Mouse (Mus musculus) heart, embryonic 15.5 days (tissue): Measurements from ENCODE around the gene Efs. TPM values are rescaled to one million over a fixed set of nuclear protein-coding genes. Genes with fewer than 3 reads are reported as not detected.

ENCODE experiments used
- ATAC-seq: fragments of 200-750 bp; cut with Nextera tagmentation; replicated peaks from 2 replicates; pipeline ENCODE4 v1.8.0; 2017; ENCODE audit warnings: low read depth, moderate TSS enrichment; ENCODE audit not compliant: insufficient number of reproducible peaks, insufficient read depth, low FRiP score
- H3K27ac ChIP-seq: fragments of 300-500 bp; sonication (generic); 2 replicates; pipeline ENCODE4 v1.5.1; 2015; ENCODE audit warnings: mild to moderate bottlenecking, inconsistent platforms
- H3K27me3 ChIP-seq: fragments of 300-500 bp; sonication (generic); 2 replicates; pipeline ENCODE4 v1.6.1; 2015; ENCODE audit warnings: inconsistent platforms
- H3K36me3 ChIP-seq: fragments of 300-500 bp; sonication (generic); 2 replicates; pipeline ENCODE4 v1.6.1; 2015; ENCODE audit warnings: mild to moderate bottlenecking, inconsistent platforms
- H3K4me1 ChIP-seq: fragments of 300-500 bp; sonication (generic); replicated peaks from 2 replicates; pipeline ENCODE4 v1.6.1; 2015; ENCODE audit warnings: inconsistent platforms
- H3K4me2 ChIP-seq: fragments of 300-500 bp; sonication (generic); 2 replicates; pipeline ENCODE4 v1.6.1; 2015; ENCODE audit warnings: inconsistent platforms, mild to moderate bottlenecking, moderate library complexity
- H3K4me3 ChIP-seq: fragments of 300-500 bp; sonication (generic); 2 replicates; pipeline ENCODE4 v1.5.1; 2015; ENCODE audit warnings: mild to moderate bottlenecking, inconsistent platforms
- H3K9ac ChIP-seq: fragments of 300-500 bp; sonication (generic); 2 replicates; pipeline ENCODE4 v1.6.1; 2015; ENCODE audit warnings: mild to moderate bottlenecking, inconsistent platforms
- H3K9me3 ChIP-seq: fragments of 300-500 bp; sonication (generic); replicated peaks from 2 replicates; pipeline ENCODE4 v1.6.1; 2016; ENCODE audit warnings: inconsistent platforms
- WGBS: fragments of 180-500 bp; shearing (Covaris S2); methylation state at CpG from one replicate; pipeline ENCODE4 v1.1.7; 2015; ENCODE audit warnings: mixed read lengths; 5-methylcytosine and 5-hydroxymethylcytosine counted together
- polyA plus RNA-seq: library from polyadenylated mRNA; unstranded; fragments of >200 nt; fragmentation: Nextera tagmentation; extraction: Ambion mirVana; gene quantifications from 2 replicates; pipeline ENCODE4 v1.2.1, GENCODE M21; 2015

Efs gene
- polyA plus RNA-seq, 1 experiment from 2014 or later: 10.6 TPM

- no peak overlapping the region for H3K4me3 ChIP-seq
- H3K27ac ChIP-seq: 0 out of 2 replicates have a peak overlapping the region, but pooled peaks have one; percentile 4
Measured at GRCm38 (mm10) chr14:54937361-54938182, 11.6 kb upstream of the Efs start.

GRCm38 (mm10) chr14:54936831-54937160 lies 10.9 kb upstream of the Efs start:
- Histone ChIP-seq H3K4me3 (no peak overlapping the region), H3K27me3 (no peaks in the 10 kb centered on the region; the same call in 1 of the 2 replicates), H3K4me2 (no peak overlapping the region), H3K4me1 (peaks cover 13% of the 10 kb centered on the region), H3K36me3 (peaks cover 9% of the 10 kb centered on the region; the same call in 1 of the 2 replicates), H3K9ac (no peak overlapping the region), H3K9me3 (no peaks in the 10 kb centered on the region), H3K27ac (peak overlapping the region; percentile 43)
- WGBS: 35% methylated on average over 6 of the region's 6 CpGs
- ATAC-seq: no peak

More at GRCm38 (mm10) chr14:54937361-54938182, 11.6 kb upstream of the Efs start:
- peaks cover 17% of the 10 kb centered on the region; the same call in 1 of the 2 replicates for H3K36me3 ChIP-seq
- 68% methylated on average over 16 of the region's 16 CpGs for WGBS
- peaks cover 13% of the 10 kb centered on the region for H3K4me1 ChIP-seq
- no peak overlapping the region for H3K9ac ChIP-seq
- no peaks in the 10 kb centered on the region for H3K9me3 ChIP-seq
- H3K4me2 ChIP-seq: no peak overlapping the region
- H3K27me3 ChIP-seq: no peaks in the 10 kb centered on the region; the same call in 1 of the 2 replicates
- ATAC-seq: no peak

- H3K4me2 ChIP-seq: no peak within 1 kb of the TSS
- peaks cover 3% of the 10 kb centered on the region; the same call in 1 of the 2 replicates for H3K36me3 ChIP-seq
- no peaks in the 10 kb centered on the region; the same call in 1 of the 2 replicates for H3K27me3 ChIP-seq
- H3K27ac ChIP-seq: peak within 1 kb of the TSS; percentile 43
- no peak within 1 kb of the TSS for H3K9ac ChIP-seq
- H3K4me1 ChIP-seq: peaks cover 13% of the 10 kb centered on the region
- 21% methylated on average over 8 of the region's 8 CpGs for WGBS
- no peak within 1 kb of the TSS for H3K4me3 ChIP-seq
- no peak for ATAC-seq
- no peaks in the 10 kb centered on the region for H3K9me3 ChIP-seq
Measured at GRCm38 (mm10) chr14:54935904-54936830, 10.2 kb upstream of the Efs start, which contains the start of gene Cmtm5. Gene Cmtm5, plus strand, starts transcription at chr14:54936261.

- no peak for ATAC-seq
- Histone ChIP-seq H3K27me3 (peaks cover 6% of the 10 kb centered on the region), H3K36me3 (no peaks in the 10 kb centered on the region), H3K4me3 (no peak within 1 kb of the TSS), H3K9ac (no peak within 1 kb of the TSS), H3K27ac (no peak within 1 kb of the TSS), H3K4me1 (peaks cover 24% of the 10 kb centered on the region), H3K4me2 (no peak within 1 kb of the TSS), H3K9me3 (no peaks in the 10 kb centered on the region)
- 34% methylated on average over 6 of the region's 6 CpGs for WGBS
Measured at GRCm38 (mm10) chr14:54932645-54933150, 6.8 kb upstream of the Efs start, which contains the start of gene Il25. Gene Il25, plus strand, starts transcription at chr14:54932695.

GRCm38 (mm10) chr14:54930431-54930830 lies 4.5 kb upstream of the Efs start:
- Histone ChIP-seq H3K36me3 (no peaks in the 10 kb centered on the region), H3K4me1 (peaks cover 33% of the 10 kb centered on the region), H3K9ac (no peak overlapping the region), H3K27me3 (peaks cover 15% of the 10 kb centered on the region), H3K4me3 (no peak overlapping the region), H3K4me2 (no peak overlapping the region), H3K27ac (no peak overlapping the region), H3K9me3 (no peaks in the 10 kb centered on the region)
- WGBS: 24% methylated on average over 2 of the region's 2 CpGs
- no peak for ATAC-seq

- H3K27ac ChIP-seq: no peak overlapping the region
- no peaks in the 10 kb centered on the region for H3K36me3 ChIP-seq
- no peak for ATAC-seq
- H3K4me2 ChIP-seq: no peak overlapping the region
- no peaks in the 10 kb centered on the region for H3K9me3 ChIP-seq
- H3K27me3 ChIP-seq: peaks cover 15% of the 10 kb centered on the region
- H3K9ac ChIP-seq: no peak overlapping the region
- H3K4me1 ChIP-seq: peaks cover 39% of the 10 kb centered on the region
- H3K4me3 ChIP-seq: no peak overlapping the region
- 49% methylated on average over 5 of the region's 5 CpGs for WGBS
Measured at GRCm38 (mm10) chr14:54929801-54930200, 3.9 kb upstream of the Efs start.

- peak overlapping the region; percentile 91 for H3K27ac ChIP-seq
- H3K9ac ChIP-seq: peak overlapping the region; percentile 72; the same call in 1 of the 2 replicates
- H3K4me1 ChIP-seq: peaks cover 46% of the 10 kb centered on the region
- peak overlapping the region; percentile 59; the same call in 1 of the 2 replicates for H3K4me3 ChIP-seq
- no peaks in the 10 kb centered on the region for H3K9me3 ChIP-seq
- no peaks in the 10 kb centered on the region for H3K36me3 ChIP-seq
- H3K27me3 ChIP-seq: peaks cover 15% of the 10 kb centered on the region
- WGBS: 41% methylated on average over 7 of the region's 7 CpGs
- no peak for ATAC-seq
- H3K4me2 ChIP-seq: peak overlapping the region; percentile 93
Measured at GRCm38 (mm10) chr14:54927296-54927695, 1.4 kb upstream of the Efs start.

GRCm38 (mm10) chr14:54926401-54927158 lies 654 bp upstream of the Efs start:
- no peaks in the 10 kb centered on the region for H3K36me3 ChIP-seq
- peak overlapping the region; percentile 91 for H3K27ac ChIP-seq
- H3K4me1 ChIP-seq: peaks cover 46% of the 10 kb centered on the region
- peaks cover 15% of the 10 kb centered on the region for H3K27me3 ChIP-seq
- H3K4me2 ChIP-seq: peak overlapping the region; percentile 93
- peak overlapping the region; percentile 72 for H3K9ac ChIP-seq
- under 1% methylated on average over 52 of the region's 58 CpGs for WGBS
- peak; percentile 67 for ATAC-seq
- H3K4me3 ChIP-seq: peak overlapping the region; percentile 59
- no peaks in the 10 kb centered on the region for H3K9me3 ChIP-seq

- H3K36me3 ChIP-seq: peaks cover 14% of the 10 kb centered on the region
- peak overlapping the region; percentile 93 for H3K4me2 ChIP-seq
- no peaks in the 10 kb centered on the region for H3K9me3 ChIP-seq
- peak overlapping the region; percentile 72 for H3K9ac ChIP-seq
- H3K27ac ChIP-seq: peak overlapping the region; percentile 91
- 32% methylated on average over 7 of the region's 7 CpGs for WGBS
- H3K27me3 ChIP-seq: peaks cover 15% of the 10 kb centered on the region
- ATAC-seq: peak; percentile 65
- peak overlapping the region; percentile 59 for H3K4me3 ChIP-seq
- peaks cover 38% of the 10 kb centered on the region for H3K4me1 ChIP-seq
Measured at GRCm38 (mm10) chr14:54924641-54925348, 1.1 kb downstream of the Efs start.

- H3K4me2 ChIP-seq: no peak overlapping the region
- no peaks in the 10 kb centered on the region for H3K9me3 ChIP-seq
- no peak overlapping the region for H3K4me3 ChIP-seq
- H3K36me3 ChIP-seq: peaks cover 29% of the 10 kb centered on the region
- peaks cover 16% of the 10 kb centered on the region for H3K4me1 ChIP-seq
- H3K27ac ChIP-seq: no peak overlapping the region
- H3K9ac ChIP-seq: no peak overlapping the region
- no peak for ATAC-seq
- 0 out of 2 replicates have a peak, but pooled peaks cover 3% of the 10 kb centered on the region for H3K27me3 ChIP-seq
- 86% methylated on average over 16 of the region's 16 CpGs for WGBS
Measured at GRCm38 (mm10) chr14:54920076-54920685, 5.7 kb downstream of the Efs start.
